Mouse (Mus musculus) lung, embryonic 14.5 days (tissue): ENCODE data around the gene Amigo1. TPM values are rescaled to one million over a fixed set of nuclear protein-coding genes. Genes with fewer than 3 reads are reported as not detected.

Experiments
- ATAC-seq: fragments of 200-750 bp; cut with Nextera tagmentation; 2 replicates; pipeline ENCODE4 v1.8.0; 2017; ENCODE audit warnings: mild to moderate bottlenecking, moderate TSS enrichment, moderate library complexity; ENCODE audit not compliant: insufficient read depth
- DNase-seq: peaks from one replicate; pipeline ENCODE4 v3.0.0-alpha.2; 2015
- H3K27ac ChIP-seq: fragments of 300-500 bp; sonication (generic); 2 replicates; pipeline ENCODE4 v1.5.1; 2014; ENCODE audit warnings: low read depth, mild to moderate bottlenecking, moderate library complexity
- H3K27me3 ChIP-seq: fragments of 300-500 bp; sonication (generic); 2 replicates; pipeline ENCODE4 v1.6.1; 2014; ENCODE audit warnings: low read length, control low read depth; ENCODE audit not compliant: insufficient read depth
- H3K36me3 ChIP-seq: fragments of 300-500 bp; sonication (generic); 2 replicates; pipeline ENCODE4 v1.6.1; 2014; ENCODE audit warnings: control low read depth; ENCODE audit not compliant: insufficient read depth
- H3K4me1 ChIP-seq: fragments of 300-500 bp; sonication (generic); 2 replicates; pipeline ENCODE4 v1.6.1; 2014; ENCODE audit warnings: antibody characterized with exemption, control low read depth; ENCODE audit not compliant: insufficient read depth
- H3K4me2 ChIP-seq: fragments of 300-500 bp; sonication (generic); 2 replicates; pipeline ENCODE4 v1.6.1; 2014; ENCODE audit warnings: mild to moderate bottlenecking
- H3K4me3 ChIP-seq: fragments of 300-500 bp; sonication (generic); 2 replicates; pipeline ENCODE4 v1.5.1; 2014; ENCODE audit warnings: low read depth, low read length
- H3K9ac ChIP-seq: fragments of 300-500 bp; sonication (generic); 2 replicates; pipeline ENCODE4 v1.6.1; 2014
- H3K9me3 ChIP-seq: fragments of 300-500 bp; sonication (generic); 2 replicates; pipeline ENCODE4 v1.6.1; 2016; ENCODE audit warnings: low read depth, low read length, control low read depth
- CTCF ChIP-seq: IDR thresholded peaks from 2 replicates; pipeline ENCODE4 v1.5.1; 2016; ENCODE audit warnings: antibody characterized with exemption, low read depth
- WGBS: fragments of 180-500 bp; shearing (Covaris S2); extraction: QIAGEN DNeasy Blood & Tissue Kit; methylation state at CpG from one replicate; pipeline ENCODE4 v1.1.7; 2014; 5-methylcytosine and 5-hydroxymethylcytosine counted together
- polyA plus RNA-seq: library from polyadenylated mRNA; unstranded; fragments of >200 nt; fragmentation: Nextera tagmentation; extraction: Ambion mirVana; gene quantifications from 2 replicates; pipeline ENCODE4 v1.2.1, GENCODE M21; 2014

Gene Amigo1
- polyA plus RNA-seq, 1 experiment from 2014 or later = 2.1 TPM

GRCm38 (mm10) chr3:108166486-108167211, 19.5 kb upstream of the Amigo1 start:
- H3K4me1 ChIP-seq = peaks cover 4% of the 10 kb centered on the region; the same call in 1 of the 2 replicates
- peak; percentile 56 for ATAC-seq
- no peaks in the 10 kb centered on the region for H3K9me3 ChIP-seq
- 18% methylated on average over 10 of the region's 11 CpGs for WGBS
- H3K4me2 ChIP-seq = 0 out of 2 replicates have a peak overlapping the region, but pooled peaks have one; percentile 22
- H3K27me3 ChIP-seq = no peaks in the 10 kb centered on the region
- DNase-seq = peak; percentile 72
- H3K9ac ChIP-seq = no peak overlapping the region
- no peak overlapping the region for H3K4me3 ChIP-seq
- no peak overlapping the region for H3K27ac ChIP-seq
- no peaks in the 10 kb centered on the region for H3K36me3 ChIP-seq
- peak; percentile 49 for TF ChIP-seq CTCF

DNA sequence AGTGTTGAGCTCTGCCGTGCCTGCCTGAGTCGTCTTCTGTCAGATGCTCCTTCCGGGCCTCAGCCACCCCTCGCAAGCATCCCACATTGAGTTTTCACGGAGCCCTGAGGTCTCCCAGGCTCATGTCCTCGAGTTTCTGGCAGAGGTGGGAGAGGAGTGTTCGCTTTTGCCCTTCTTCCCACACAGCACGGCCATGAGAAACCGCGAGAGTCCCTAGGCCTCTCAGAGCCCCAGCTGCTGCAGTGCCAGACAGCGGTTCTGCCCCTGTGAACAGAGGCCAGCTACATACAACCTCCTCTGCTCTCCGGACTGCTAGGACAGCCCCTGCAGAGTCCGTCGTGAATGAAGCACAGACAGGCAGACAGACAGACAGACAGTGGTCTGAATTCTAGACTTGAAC, 18.6 kb upstream of the Amigo1 start:
- no peak overlapping the region for H3K27ac ChIP-seq
- H3K9ac ChIP-seq = no peak overlapping the region
- no peaks in the 10 kb centered on the region for H3K27me3 ChIP-seq
- H3K4me2 ChIP-seq = no peak overlapping the region
- H3K36me3 ChIP-seq = no peaks in the 10 kb centered on the region
- TF ChIP-seq CTCF = no peak
- 40% methylated on average over 14 of the region's 14 CpGs for WGBS
- no peaks in the 10 kb centered on the region for H3K9me3 ChIP-seq
- no peak for DNase-seq
- no peak for ATAC-seq
- H3K4me1 ChIP-seq = peaks cover 4% of the 10 kb centered on the region; the same call in 1 of the 2 replicates
- no peak overlapping the region for H3K4me3 ChIP-seq

GRCm38 (mm10) chr3:108169199-108169598, 16.9 kb upstream of the Amigo1 start:
- H3K36me3 ChIP-seq = no peaks in the 10 kb centered on the region

GRCm38 (mm10) chr3:108174672-108175531, 11.2 kb upstream of the Amigo1 start:
- H3K27ac ChIP-seq = no peak overlapping the region
- no peak for ATAC-seq

More at GRCm38 (mm10) chr3:108169199-108169598, 16.9 kb upstream of the Amigo1 start:
- DNase-seq (no peak), ATAC-seq (no peak)
- TF ChIP-seq CTCF = no peak
- no peak overlapping the region for H3K4me3 ChIP-seq
- H3K4me2 ChIP-seq = no peak overlapping the region
- peaks cover 4% of the 10 kb centered on the region; the same call in 1 of the 2 replicates for H3K4me1 ChIP-seq
- no peaks in the 10 kb centered on the region for H3K9me3 ChIP-seq
- no peak overlapping the region for H3K9ac ChIP-seq
- WGBS = 44% methylated on average over 3 of the region's 3 CpGs
- no peaks in the 10 kb centered on the region for H3K27me3 ChIP-seq
- H3K27ac ChIP-seq = no peak overlapping the region

DNA sequence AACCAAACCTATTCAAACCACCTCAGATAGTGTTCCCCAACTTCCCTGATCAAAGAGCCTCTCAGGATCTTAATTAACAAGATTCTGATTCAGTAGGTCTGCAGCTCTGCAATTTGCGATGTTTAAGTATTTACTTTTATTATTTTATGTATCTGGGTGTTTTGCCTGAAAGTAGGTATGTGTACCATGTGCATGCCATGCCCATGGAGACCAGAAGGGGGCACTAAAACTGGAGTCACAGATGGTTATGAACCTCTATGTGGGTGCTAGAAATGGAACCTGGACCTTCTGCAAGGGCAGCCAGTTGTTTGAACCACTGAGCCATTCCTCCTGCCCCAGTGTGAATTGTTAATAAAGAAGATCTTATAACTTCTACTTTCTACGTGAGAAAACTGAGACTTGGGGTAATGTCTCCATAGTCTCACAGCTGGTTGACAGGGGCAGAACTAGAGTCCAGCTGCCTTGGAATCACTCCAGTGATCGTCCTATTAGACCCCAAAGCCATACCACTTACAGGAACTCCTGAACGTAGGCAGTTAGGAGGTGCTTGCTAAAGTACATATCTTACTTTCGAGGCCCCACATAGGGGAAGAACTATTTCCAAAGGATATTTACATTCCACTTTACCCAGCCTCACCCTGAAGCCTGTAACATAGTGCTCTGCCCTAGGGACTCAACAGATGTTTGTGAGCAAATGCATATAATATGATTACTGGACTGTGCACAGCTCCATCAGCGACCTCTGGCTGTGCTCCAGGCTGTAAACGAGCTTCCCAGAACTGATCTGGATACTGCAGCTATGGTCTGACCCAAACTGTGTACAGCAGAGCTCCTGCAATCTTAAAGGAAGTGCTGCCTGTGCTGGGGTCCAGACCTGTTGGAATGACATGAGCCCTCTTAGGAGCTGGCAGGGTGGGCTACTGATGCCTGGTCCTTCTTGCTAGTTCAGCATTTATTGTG, 7.1 kb upstream of the Amigo1 start:
- Histone ChIP-seq H3K4me1 (no peaks in the 10 kb centered on the region; the same call in 1 of the 2 replicates), H3K4me2 (no peak overlapping the region), H3K4me3 (no peak overlapping the region), H3K27ac (no peak overlapping the region), H3K27me3 (no peaks in the 10 kb centered on the region), H3K9me3 (no peaks in the 10 kb centered on the region), H3K36me3 (no peaks in the 10 kb centered on the region), H3K9ac (no peak overlapping the region)
- ATAC-seq = peak; percentile 90; the same call in 1 of the 2 replicates
- 41% methylated on average over 7 of the region's 7 CpGs for WGBS
- peak; percentile 29 for TF ChIP-seq CTCF
- peak; percentile 83 for DNase-seq

More at GRCm38 (mm10) chr3:108174672-108175531, 11.2 kb upstream of the Amigo1 start:
- no peaks in the 10 kb centered on the region for H3K27me3 ChIP-seq
- DNase-seq = peak; percentile 41
- TF ChIP-seq CTCF = no peak
- H3K9me3 ChIP-seq = no peaks in the 10 kb centered on the region
- no peak overlapping the region for H3K9ac ChIP-seq
- no peak overlapping the region for H3K4me2 ChIP-seq
- H3K36me3 ChIP-seq = no peaks in the 10 kb centered on the region
- no peaks in the 10 kb centered on the region; the same call in 1 of the 2 replicates for H3K4me1 ChIP-seq
- no peak overlapping the region for H3K4me3 ChIP-seq
- 43% methylated on average over 14 of the region's 14 CpGs for WGBS

- H3K27ac ChIP-seq = no peak overlapping the region
- no peak overlapping the region for H3K9ac ChIP-seq
- no peaks in the 10 kb centered on the region for H3K36me3 ChIP-seq
- peaks cover 2% of the 10 kb centered on the region; the same call in 1 of the 2 replicates for H3K4me1 ChIP-seq
- H3K4me3 ChIP-seq = no peak overlapping the region
- H3K4me2 ChIP-seq = no peak overlapping the region
- H3K27me3 ChIP-seq = peaks cover 8% of the 10 kb centered on the region; the same call in 1 of the 2 replicates
- 33% methylated on average over 2 of the region's 2 CpGs for WGBS
- no peak for ATAC-seq
- no peak for DNase-seq
- H3K9me3 ChIP-seq = no peaks in the 10 kb centered on the region
- TF ChIP-seq CTCF = no peak
Measured at GRCm38 (mm10) chr3:108180514-108180913, 5.6 kb upstream of the Amigo1 start.
